Mouse (Mus musculus): ENCODE data around the gene 1110059G10Rik. TPM values are rescaled to one million over a fixed set of nuclear protein-coding genes. Genes with fewer than 3 reads are reported as not detected.

1110059G10Rik gene
- polyA plus RNA-seq, 1 experiment from 2014 or later, result 37.5 TPM

DNA sequence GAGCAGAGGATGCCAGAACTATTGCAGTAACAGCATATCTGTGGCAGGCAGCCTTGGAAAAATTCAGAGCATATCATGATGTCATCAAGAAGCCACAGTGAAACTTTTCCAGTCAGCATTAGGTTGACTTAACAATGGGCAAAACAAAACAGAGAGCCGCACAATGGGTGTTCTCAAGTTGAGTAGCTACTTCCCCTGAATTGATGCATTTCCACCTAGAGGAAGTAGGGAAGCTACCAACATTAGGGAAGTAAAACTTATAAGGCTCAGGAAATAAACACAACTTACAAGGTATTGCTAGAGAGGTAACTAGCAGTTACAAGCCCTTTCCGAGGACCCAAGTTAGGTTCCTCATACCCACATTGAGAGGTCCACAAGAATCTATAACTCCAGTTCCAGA, 49.8 kb downstream of the 1110059G10Rik start:
- Histone ChIP-seq H3K4me2 (ENCODE audit: low read depth, low read length) (no peak overlapping the region), H3K36me3 (replicated peaks; ENCODE audit: control insufficient read depth, insufficient read depth, low read depth, low read length) (no peaks in the 10 kb centered on the region), H3K27me3 (ENCODE audit: control insufficient read depth, insufficient read depth, low read length) (no peaks in the 10 kb centered on the region), H3K9ac (replicated peaks; ENCODE audit: low read length) (no peak overlapping the region), H3K9me3 (replicated peaks; ENCODE audit: control insufficient read depth, low read length) (no peaks in the 10 kb centered on the region), H3K4me1 (ENCODE audit: control insufficient read depth, insufficient read depth, low read length) (no peaks in the 10 kb centered on the region), H3K27ac (replicated peaks; ENCODE audit: low read depth, low read length) (no peak overlapping the region), H3K4me3 (ENCODE audit: low read depth, low read length) (no peak overlapping the region)
- DNase-seq (ENCODE audit: low spot score) (no peak), ATAC-seq (replicated peaks; ENCODE audit: insufficient number of reproducible peaks, low FRiP score, low TSS enrichment, low read depth) (no peak)
- 85% methylated on average over 2 of the region's 2 CpGs for WGBS

Other genes starting within 250 kb of the 1110059G10Rik start
- not detected in 2 replicates for gene Topaz1, start 203.7 kb downstream of the 1110059G10Rik start, polyA plus RNA-seq (2014; fragmentation: Nextera tagmentation; extraction: Ambion mirVana)
- gene Tcaim, start 145.5 kb downstream of the 1110059G10Rik start, polyA plus RNA-seq (2014; fragmentation: Nextera tagmentation; extraction: Ambion mirVana), result 4.9 and 5.8 TPM in 2 replicates
- gene Gm35549, start 107.0 kb downstream of the 1110059G10Rik start, polyA plus RNA-seq (2014; fragmentation: Nextera tagmentation; extraction: Ambion mirVana), result 0.60 and 0.73 TPM in 2 replicates
- gene Zfp445, start 85.0 kb downstream of the 1110059G10Rik start, polyA plus RNA-seq (2014; fragmentation: Nextera tagmentation; extraction: Ambion mirVana), result 67.3 and 70.2 TPM in 2 replicates
- 2.0 and 2.8 TPM in 2 replicates for gene Zkscan7, start 65.3 kb downstream of the 1110059G10Rik start, polyA plus RNA-seq (2014; fragmentation: Nextera tagmentation; extraction: Ambion mirVana)
- gene Zfp105, start 27.9 kb downstream of the 1110059G10Rik start, polyA plus RNA-seq (2014; fragmentation: Nextera tagmentation; extraction: Ambion mirVana), result 31.0 and 32.1 TPM in 2 replicates
- 49.4 and 52.5 TPM in 2 replicates for gene Kif15, start within 50 bp of the 1110059G10Rik start, polyA plus RNA-seq (2014; fragmentation: Nextera tagmentation; extraction: Ambion mirVana)
- gene Tmem42, start 70.3 kb upstream of the 1110059G10Rik start, polyA plus RNA-seq (2014; fragmentation: Nextera tagmentation; extraction: Ambion mirVana), result 12.8 and 17.7 TPM in 2 replicates
- gene Tgm4, start 83.7 kb upstream of the 1110059G10Rik start, polyA plus RNA-seq (2014; fragmentation: Nextera tagmentation; extraction: Ambion mirVana), result 0.38 and 0.52 TPM in 2 replicates
- 56.9 and 64.3 TPM in 2 replicates for gene Zdhhc3, start 162.2 kb upstream of the 1110059G10Rik start, polyA plus RNA-seq (2014; fragmentation: Nextera tagmentation; extraction: Ambion mirVana)
- 106 and 109 TPM in 2 replicates for gene Exosc7, start 162.2 kb upstream of the 1110059G10Rik start, polyA plus RNA-seq (2014; fragmentation: Nextera tagmentation; extraction: Ambion mirVana)
- gene Clec3b, start 199.9 kb upstream of the 1110059G10Rik start, polyA plus RNA-seq (2014; fragmentation: Nextera tagmentation; extraction: Ambion mirVana), result not detected in 2 replicates